Mouse (Mus musculus): ENCODE results near the gene Lrrfip2. TPM values are rescaled to one million over a fixed set of nuclear protein-coding genes. Genes with fewer than 3 reads are reported as not detected.

Gene Lrrfip2
- polyA plus RNA-seq, 1 experiment from 2014 or later, result 50.7 TPM

GRCm38 (mm10) chr9:111193211-111193610 is 75.8 kb downstream of the Lrrfip2 start:
- Histone ChIP-seq H3K27ac (replicated peaks; ENCODE audit: low read depth, low read length) (no peak overlapping the region), H3K27me3 (ENCODE audit: control insufficient read depth, insufficient read depth, low read length) (no peaks in the 10 kb centered on the region), H3K9me3 (ENCODE audit: control insufficient read depth, low read length) (no peaks in the 10 kb centered on the region), H3K4me2 (ENCODE audit: low read length) (no peak overlapping the region), H3K4me1 (ENCODE audit: control insufficient read depth, insufficient read depth, low read length) (no peaks in the 10 kb centered on the region), H3K4me3 (replicated peaks; ENCODE audit: low read depth, low read length) (no peak overlapping the region), H3K36me3 (ENCODE audit: control insufficient read depth, insufficient read depth, low read length) (peaks cover 30% of the 10 kb centered on the region), H3K9ac (replicated peaks; ENCODE audit: low read length) (no peak overlapping the region)
- DNase-seq, result no peak
- WGBS, result 92% methylated on average over 2 of the region's 2 CpGs
- ATAC-seq (ENCODE audit: low FRiP score, low TSS enrichment), result no peak

GRCm38 (mm10) chr9:111197116-111197515 is 79.7 kb downstream of the Lrrfip2 start:
- no peaks in the 10 kb centered on the region for H3K9me3 ChIP-seq (ENCODE audit: control insufficient read depth, low read length)
- no peaks in the 10 kb centered on the region for H3K27me3 ChIP-seq (ENCODE audit: control insufficient read depth, insufficient read depth, low read length)
- 95% methylated on average over 3 of the region's 3 CpGs for WGBS
- no peak overlapping the region for H3K27ac ChIP-seq (replicated peaks; ENCODE audit: low read depth, low read length)
- ATAC-seq (ENCODE audit: low FRiP score, low TSS enrichment), result no peak
- H3K4me1 ChIP-seq (ENCODE audit: control insufficient read depth, insufficient read depth, low read length), result no peaks in the 10 kb centered on the region
- no peak overlapping the region for H3K4me2 ChIP-seq (ENCODE audit: low read length)
- no peak for DNase-seq
- no peak overlapping the region for H3K9ac ChIP-seq (replicated peaks; ENCODE audit: low read length)
- no peak overlapping the region for H3K4me3 ChIP-seq (replicated peaks; ENCODE audit: low read depth, low read length)
- H3K36me3 ChIP-seq (ENCODE audit: control insufficient read depth, insufficient read depth, low read length), result peaks cover 10% of the 10 kb centered on the region; the same call in 1 of the 2 replicates

GRCm38 (mm10) chr9:111197712-111198111 is 80.3 kb downstream of the Lrrfip2 start:
- Histone ChIP-seq H3K9ac (replicated peaks; ENCODE audit: low read length) (no peak overlapping the region), H3K27ac (replicated peaks; ENCODE audit: low read depth, low read length) (no peak overlapping the region), H3K4me3 (replicated peaks; ENCODE audit: low read depth, low read length) (no peak overlapping the region), H3K27me3 (ENCODE audit: control insufficient read depth, insufficient read depth, low read length) (no peaks in the 10 kb centered on the region), H3K4me1 (ENCODE audit: control insufficient read depth, insufficient read depth, low read length) (no peaks in the 10 kb centered on the region), H3K9me3 (ENCODE audit: control insufficient read depth, low read length) (no peaks in the 10 kb centered on the region), H3K36me3 (ENCODE audit: control insufficient read depth, insufficient read depth, low read length) (peaks cover 11% of the 10 kb centered on the region; the same call in 1 of the 2 replicates), H3K4me2 (ENCODE audit: low read length) (no peak overlapping the region)
- DNase-seq, result no peak
- no peak for ATAC-seq (ENCODE audit: low FRiP score, low TSS enrichment)
- 95% methylated on average over 4 of the region's 4 CpGs for WGBS

GRCm38 (mm10) chr9:111198332-111198731 is 80.9 kb downstream of the Lrrfip2 start:
- no peak overlapping the region for H3K4me2 ChIP-seq (ENCODE audit: low read length)
- H3K9me3 ChIP-seq (ENCODE audit: control insufficient read depth, low read length), result no peaks in the 10 kb centered on the region
- ATAC-seq (ENCODE audit: low FRiP score, low TSS enrichment) (no peak), DNase-seq (no peak)
- no peak overlapping the region for H3K27ac ChIP-seq (replicated peaks; ENCODE audit: low read depth, low read length)
- H3K36me3 ChIP-seq (ENCODE audit: control insufficient read depth, insufficient read depth, low read length), result peaks cover 11% of the 10 kb centered on the region; the same call in 1 of the 2 replicates
- no peak overlapping the region for H3K9ac ChIP-seq (replicated peaks; ENCODE audit: low read length)
- no peaks in the 10 kb centered on the region for H3K4me1 ChIP-seq (ENCODE audit: control insufficient read depth, insufficient read depth, low read length)
- no peak overlapping the region for H3K4me3 ChIP-seq (replicated peaks; ENCODE audit: low read depth, low read length)
- H3K27me3 ChIP-seq (ENCODE audit: control insufficient read depth, insufficient read depth, low read length), result no peaks in the 10 kb centered on the region
- WGBS, result 95% methylated on average over 1 of the region's 1 CpGs

GRCm38 (mm10) chr9:111200208-111200607 is 82.8 kb downstream of the Lrrfip2 start:
- ATAC-seq (ENCODE audit: low FRiP score, low TSS enrichment) (no peak), DNase-seq (no peak)
- Histone ChIP-seq H3K9me3 (ENCODE audit: control insufficient read depth, low read length) (no peaks in the 10 kb centered on the region), H3K36me3 (ENCODE audit: control insufficient read depth, insufficient read depth, low read length) (peaks cover 16% of the 10 kb centered on the region; the same call in 1 of the 2 replicates), H3K4me3 (replicated peaks; ENCODE audit: low read depth, low read length) (no peak overlapping the region), H3K27ac (replicated peaks; ENCODE audit: low read depth, low read length) (no peak overlapping the region), H3K27me3 (ENCODE audit: control insufficient read depth, insufficient read depth, low read length) (no peaks in the 10 kb centered on the region), H3K4me2 (ENCODE audit: low read length) (no peak overlapping the region), H3K9ac (replicated peaks; ENCODE audit: low read length) (no peak overlapping the region), H3K4me1 (ENCODE audit: control insufficient read depth, insufficient read depth, low read length) (no peaks in the 10 kb centered on the region)

- no peaks in the 10 kb centered on the region for H3K4me1 ChIP-seq (ENCODE audit: control insufficient read depth, insufficient read depth, low read length)
- ATAC-seq (ENCODE audit: low FRiP score, low TSS enrichment) (no peak), DNase-seq (no peak)
- H3K4me3 ChIP-seq (replicated peaks; ENCODE audit: low read depth, low read length), result no peak overlapping the region
- no peak overlapping the region for H3K27ac ChIP-seq (replicated peaks; ENCODE audit: low read depth, low read length)
- H3K4me2 ChIP-seq (ENCODE audit: low read length), result no peak overlapping the region
- no peaks in the 10 kb centered on the region for H3K9me3 ChIP-seq (ENCODE audit: control insufficient read depth, low read length)
- peaks cover 27% of the 10 kb centered on the region for H3K36me3 ChIP-seq (ENCODE audit: control insufficient read depth, insufficient read depth, low read length)
- 87% methylated on average over 9 of the region's 9 CpGs for WGBS
- H3K9ac ChIP-seq (replicated peaks; ENCODE audit: low read length), result no peak overlapping the region
- no peaks in the 10 kb centered on the region for H3K27me3 ChIP-seq (ENCODE audit: control insufficient read depth, insufficient read depth, low read length)
Observed at GRCm38 (mm10) chr9:111204601-111205375, 87.4 kb downstream of the Lrrfip2 start.

DNA sequence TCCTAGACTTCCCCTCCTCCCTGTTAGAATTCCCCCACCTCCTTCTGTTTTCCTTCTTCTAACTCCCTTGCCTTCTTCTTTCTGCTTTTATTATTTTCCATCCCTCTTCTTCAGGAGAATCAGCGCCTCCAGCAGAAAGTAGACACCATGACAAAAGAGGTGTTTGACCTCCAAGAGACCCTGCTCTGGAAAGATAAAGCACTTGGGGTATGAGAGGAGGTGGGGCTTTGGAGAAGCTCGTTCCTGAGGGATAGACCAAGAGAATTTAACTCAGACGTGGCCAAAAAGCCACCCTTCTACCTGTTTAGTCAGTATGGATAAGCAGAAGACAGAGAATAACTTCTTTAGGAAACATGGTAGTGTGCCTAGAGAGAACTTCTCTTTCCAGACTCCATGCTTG is 90.3 kb downstream of the Lrrfip2 start:
- H3K27me3 ChIP-seq (ENCODE audit: control insufficient read depth, insufficient read depth, low read length), result no peaks in the 10 kb centered on the region
- no peaks in the 10 kb centered on the region for H3K9me3 ChIP-seq (ENCODE audit: control insufficient read depth, low read length)
- H3K27ac ChIP-seq (replicated peaks; ENCODE audit: low read depth, low read length), result no peak overlapping the region
- ATAC-seq (ENCODE audit: low FRiP score, low TSS enrichment) (no peak), DNase-seq (no peak)
- H3K9ac ChIP-seq (replicated peaks; ENCODE audit: low read length), result no peak overlapping the region
- WGBS, result 73% methylated on average over 3 of the region's 3 CpGs
- no peak overlapping the region for H3K4me2 ChIP-seq (ENCODE audit: low read length)
- no peaks in the 10 kb centered on the region for H3K4me1 ChIP-seq (ENCODE audit: control insufficient read depth, insufficient read depth, low read length)
- H3K4me3 ChIP-seq (replicated peaks; ENCODE audit: low read depth, low read length), result no peak overlapping the region
- peaks cover 34% of the 10 kb centered on the region for H3K36me3 ChIP-seq (ENCODE audit: control insufficient read depth, insufficient read depth, low read length)

DNA sequence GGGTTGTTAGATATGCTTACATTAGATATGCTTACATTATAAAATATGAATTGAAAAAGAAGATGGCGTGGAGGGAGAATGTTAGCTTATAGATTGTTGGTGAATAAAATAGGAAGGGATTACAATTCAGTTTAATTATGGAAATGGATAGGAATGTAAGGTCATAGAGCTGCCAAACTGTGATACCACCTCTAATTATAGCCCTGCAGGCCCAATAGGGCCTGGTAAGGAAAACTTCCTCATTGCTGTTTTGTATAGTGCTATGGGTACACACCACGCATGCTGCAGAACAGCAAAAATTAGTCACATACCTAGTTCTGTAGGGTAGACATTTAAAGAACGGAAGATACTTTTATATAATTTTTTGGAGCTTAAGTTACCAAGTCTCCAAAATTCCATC is 90.8 kb downstream of the Lrrfip2 start:
- Histone ChIP-seq H3K9me3 (ENCODE audit: control insufficient read depth, low read length) (no peaks in the 10 kb centered on the region), H3K36me3 (ENCODE audit: control insufficient read depth, insufficient read depth, low read length) (peaks cover 32% of the 10 kb centered on the region), H3K9ac (replicated peaks; ENCODE audit: low read length) (no peak overlapping the region), H3K27ac (replicated peaks; ENCODE audit: low read depth, low read length) (no peak overlapping the region), H3K27me3 (ENCODE audit: control insufficient read depth, insufficient read depth, low read length) (no peaks in the 10 kb centered on the region), H3K4me2 (ENCODE audit: low read length) (no peak overlapping the region), H3K4me3 (replicated peaks; ENCODE audit: low read depth, low read length) (no peak overlapping the region), H3K4me1 (ENCODE audit: control insufficient read depth, insufficient read depth, low read length) (no peaks in the 10 kb centered on the region)
- 95% methylated on average over 3 of the region's 3 CpGs for WGBS
- ATAC-seq (ENCODE audit: low FRiP score, low TSS enrichment), result no peak
- DNase-seq, result no peak

DNA sequence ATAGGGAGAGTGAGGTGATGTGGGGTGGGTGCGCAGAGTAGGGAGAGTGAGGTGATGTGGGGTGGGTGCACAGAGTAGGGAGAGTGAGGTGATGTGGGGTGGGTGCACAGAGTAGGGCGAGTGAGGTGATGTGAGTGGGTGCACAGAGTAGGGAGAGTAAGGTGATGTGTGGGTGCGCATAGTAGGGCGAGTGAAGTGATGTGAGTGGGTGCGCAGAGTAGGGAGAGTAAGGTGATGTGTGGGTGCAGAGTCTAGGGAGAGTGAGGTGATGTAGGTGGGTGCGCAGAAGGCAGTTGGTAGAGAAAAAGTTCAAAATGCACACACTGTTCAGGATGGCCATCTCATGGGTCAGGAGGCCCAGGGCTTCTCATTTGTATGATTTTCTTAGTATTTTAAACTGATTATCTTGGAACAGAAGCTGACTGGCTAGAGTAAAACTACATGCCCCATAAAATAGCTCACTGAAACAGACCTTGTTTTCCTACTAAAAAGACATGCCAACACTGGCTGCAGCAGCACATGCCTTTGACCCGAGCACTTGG is 91.8 kb downstream of the Lrrfip2 start:
- no peaks in the 10 kb centered on the region for H3K9me3 ChIP-seq (ENCODE audit: control insufficient read depth, low read length)
- no peak overlapping the region for H3K27ac ChIP-seq (replicated peaks; ENCODE audit: low read depth, low read length)
- H3K4me1 ChIP-seq (ENCODE audit: control insufficient read depth, insufficient read depth, low read length), result no peaks in the 10 kb centered on the region
- H3K4me3 ChIP-seq (replicated peaks; ENCODE audit: low read depth, low read length), result no peak overlapping the region
- ATAC-seq (ENCODE audit: low FRiP score, low TSS enrichment), result no peak
- WGBS, result 93% methylated on average over 7 of the region's 7 CpGs
- no peak for DNase-seq
- H3K9ac ChIP-seq (replicated peaks; ENCODE audit: low read length), result no peak overlapping the region
- H3K36me3 ChIP-seq (ENCODE audit: control insufficient read depth, insufficient read depth, low read length), result peaks cover 35% of the 10 kb centered on the region
- no peaks in the 10 kb centered on the region for H3K27me3 ChIP-seq (ENCODE audit: control insufficient read depth, insufficient read depth, low read length)
- H3K4me2 ChIP-seq (ENCODE audit: low read length), result no peak overlapping the region

All from midbrain, embryonic 14.5 days (tissue).